Mouse (Mus musculus): ENCODE measurements around the gene Olfr1197.

Gene Olfr1197

DNA sequence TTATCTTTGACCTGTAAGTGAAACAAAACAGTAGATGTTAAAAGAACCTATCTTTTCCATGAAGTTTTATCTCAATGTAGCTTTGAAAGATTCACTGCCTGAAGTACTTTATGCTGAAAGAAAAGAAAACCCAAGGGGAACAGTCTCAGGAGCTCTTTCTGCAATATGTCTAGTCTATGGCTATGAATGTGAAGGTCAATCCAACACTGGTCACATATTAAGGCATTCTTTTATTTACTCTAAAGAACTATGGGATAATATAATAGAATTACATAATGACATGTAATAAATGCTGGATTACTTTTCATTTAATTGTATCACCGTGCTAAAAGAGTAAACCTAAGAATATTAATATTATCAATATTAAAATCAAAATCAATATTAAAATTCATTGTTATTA is at the start of gene Olfr1197:
Gene Olfr1197, minus strand, starts transcription at position 101 of the 400 bp plus-strand sequence.
- no peak for DNase-seq (ENCODE audit: low spot score in 2 of 2)

- DNase-seq (ENCODE audit: low spot score in 2 of 2): no peak
Measured at GRCm38 (mm10) chr2:88770388-88770787, 38.2 kb upstream of the Olfr1197 start, which contains the start of gene Olfr1200. TSS of gene Olfr1200 (minus strand) at chr2:88770488.

DNA sequence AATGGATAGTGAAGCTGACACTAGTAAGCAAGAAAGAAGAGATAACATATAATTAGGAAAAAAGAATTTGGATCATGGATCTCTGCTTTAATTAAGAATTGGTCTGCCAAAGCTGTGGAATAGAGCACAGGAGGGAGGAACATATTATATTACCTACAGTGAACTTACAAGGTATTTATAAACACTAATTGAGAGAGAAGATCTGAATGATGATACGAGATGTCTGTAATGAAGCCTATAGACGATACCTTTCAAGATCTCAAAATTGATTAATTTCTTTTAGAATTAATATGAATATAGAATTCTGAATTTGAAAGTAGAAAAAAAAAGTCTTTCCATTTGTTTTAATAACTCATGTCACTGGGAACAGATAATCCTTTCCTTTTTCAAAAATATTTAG is 28.2 kb upstream of the Olfr1197 start, which contains the start of gene Olfr1199:
Gene Olfr1199, minus strand, starts transcription at position 101 of the 400 bp plus-strand sequence.
- DNase-seq (ENCODE audit: low spot score in 2 of 2): no peak

DNA sequence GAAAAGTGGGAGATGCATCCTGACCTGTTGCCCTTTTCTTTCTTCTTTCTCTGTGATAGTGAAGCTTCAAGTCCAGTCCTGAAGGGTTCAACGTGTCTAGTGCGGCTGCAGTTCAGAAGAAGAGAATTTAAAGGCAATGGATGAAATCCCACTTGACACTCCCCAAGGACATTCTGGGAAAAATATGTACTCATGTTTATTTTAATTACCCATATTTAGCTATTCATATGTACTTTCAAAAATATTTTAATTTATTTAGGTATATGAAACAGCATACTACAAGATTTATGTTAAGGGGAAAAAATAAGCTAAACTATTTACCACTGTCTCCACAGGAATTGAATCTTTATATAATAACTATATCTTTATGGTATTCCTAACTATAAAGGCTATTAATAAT is 19.1 kb upstream of the Olfr1197 start, which contains the start of gene Olfr1198:
Gene Olfr1198, minus strand, starts transcription at position 101 of the 400 bp plus-strand sequence.
- DNase-seq (ENCODE audit: low spot score in 2 of 2): no peak

GRCm38 (mm10) chr2:88743379-88743778 is 11.2 kb upstream of the Olfr1197 start:
- DNase-seq (ENCODE audit: low spot score in 2 of 2): no peak

- no peak for DNase-seq (ENCODE audit: low spot score in 2 of 2)
Measured at GRCm38 (mm10) chr2:88704497-88704896, 27.7 kb downstream of the Olfr1197 start, which contains the start of gene Olfr1196. TSS of gene Olfr1196 (minus strand) at chr2:88704597.

- DNase-seq (ENCODE audit: low spot score in 2 of 2): no peak
Measured at GRCm38 (mm10) chr2:88689087-88689486, 43.1 kb downstream of the Olfr1197 start, which contains the start of gene Olfr1195. TSS of gene Olfr1195 (minus strand) at chr2:88689187.
